Mouse (Mus musculus) MEL (cell line): Measurements from ENCODE around the gene Adam23.

Experiments used
- CTCF ChIP-seq, 3 experiments: IDR thresholded peaks in 2 of 3; conservative IDR thresholded peaks in 1 of 3; 2 replicates each; pipeline ENCODE4 v1.5.1; 2011 to 2012; ENCODE audit warnings: low read length in 3 of 3, low read depth in 2 of 3, mild to moderate bottlenecking in 2 of 3, improper control_type of control experiment in 1 of 3, inconsistent platforms in 1 of 3, mixed read lengths in 1 of 3, moderate library complexity in 1 of 3; ENCODE audit not compliant: control insufficient read depth in 1 of 3, insufficient read depth in 1 of 3, poor library complexity in 1 of 3, severe bottlenecking in 1 of 3
- POLR2A ChIP-seq, 2 experiments: IDR thresholded peaks; 2 replicates each; pipeline ENCODE4 v1.6.1; 2011 to 2012; ENCODE audit warnings: low read length in 2 of 2, mild to moderate bottlenecking in 2 of 2, control low read depth in 1 of 2, improper control_type of control experiment in 1 of 2, low read depth in 1 of 2, moderate library complexity in 1 of 2; ENCODE audit not compliant: control insufficient read depth in 1 of 2, insufficient read depth in 1 of 2, poor library complexity in 1 of 2

GRCm38 (mm10) chr1:63434052-63434451 lies 11.6 kb upstream of the Adam23 start:
- no peak for TF ChIP-seq CTCF (IDR thresholded peaks at IDR 0.05 in 2 of 3, conservative IDR thresholded peaks at IDR 0.05 in 1 of 3; ENCODE audit: control insufficient read depth in 1 of 3, insufficient read depth in 1 of 3, low read depth in 2 of 3, low read length in 3 of 3, poor library complexity in 1 of 3, severe bottlenecking in 1 of 3)
- no peak for TF ChIP-seq POLR2A (IDR thresholded peaks at IDR 0.05; ENCODE audit: control insufficient read depth in 1 of 2, insufficient read depth in 1 of 2, low read depth in 1 of 2, low read length in 2 of 2, poor library complexity in 1 of 2)
